Mouse (Mus musculus): ENCODE measurements around the gene Irf2bp2. TPM values are rescaled to one million over a fixed set of nuclear protein-coding genes. Genes with fewer than 3 reads are reported as not detected.
A peak's percentile ranks its signal among the peaks of the same experiment; 100 is the strongest.

Gene Irf2bp2
- total RNA-seq, 2 experiments from 2014 or later = 63.9 to 78.4 TPM

- intact Hi-C loops (cut with DNase I) = no loop called here
- Histone ChIP-seq H3K4me3 (no peak overlapping the region), H3K27ac (no peak overlapping the region)
- no peak for TF ChIP-seq CTCF (IDR thresholded peaks at IDR 0.05)
- no peak for DNase-seq (ENCODE audit: extremely low spot score in 1 of 2, low spot score in 2 of 2)
These were observed 20.6 kb downstream of the Irf2bp2 start for GRCm38 (mm10) chr8:126573079-126573694.

- intact Hi-C loops (cut with DNase I) = no loop called here
- Histone ChIP-seq H3K4me3 (no peak overlapping the region), H3K27ac (no peak overlapping the region)
- no peak for TF ChIP-seq CTCF (IDR thresholded peaks at IDR 0.05)
- DNase-seq (ENCODE audit: extremely low spot score in 1 of 2, low spot score in 2 of 2) = no peak
These were observed 22.6 kb downstream of the Irf2bp2 start for GRCm38 (mm10) chr8:126571065-126571660.

GRCm38 (mm10) chr8:126570521-126571040 lies 23.2 kb downstream of the Irf2bp2 start:
- no peak for TF ChIP-seq CTCF (IDR thresholded peaks at IDR 0.05)
- intact Hi-C loops (cut with DNase I) = no loop called here
- H3K27ac ChIP-seq = no peak overlapping the region
- no peak overlapping the region for H3K4me3 ChIP-seq
- no peak for DNase-seq (ENCODE audit: extremely low spot score in 1 of 2, low spot score in 2 of 2)

GRCm38 (mm10) chr8:126570046-126570445 lies 23.7 kb downstream of the Irf2bp2 start:
- Histone ChIP-seq H3K4me3 (no peak overlapping the region), H3K27ac (no peak overlapping the region)
- no peak for DNase-seq (ENCODE audit: extremely low spot score in 1 of 2, low spot score in 2 of 2)
- TF ChIP-seq CTCF (IDR thresholded peaks at IDR 0.05) = no peak
- intact Hi-C loops (cut with DNase I) = no loop called here

GRCm38 (mm10) chr8:126569638-126570037 lies 24.1 kb downstream of the Irf2bp2 start:
- no peak for TF ChIP-seq CTCF (IDR thresholded peaks at IDR 0.05)
- Histone ChIP-seq H3K4me3 (no peak overlapping the region), H3K27ac (no peak overlapping the region)
- DNase-seq (ENCODE audit: extremely low spot score in 1 of 2, low spot score in 2 of 2) = no peak
- intact Hi-C loops (cut with DNase I) = no loop called here

- no peak overlapping the region for H3K4me3 ChIP-seq
- intact Hi-C loops (cut with DNase I) = loop anchor here (2.0 kb wide), 1 partner anchor 51 kb away; no protein-coding TSS in a partner anchor
- no peak for DNase-seq (ENCODE audit: extremely low spot score in 1 of 2, low spot score in 2 of 2)
- no peak for TF ChIP-seq CTCF (IDR thresholded peaks at IDR 0.05)
- no peak overlapping the region for H3K27ac ChIP-seq
These were observed 26.1 kb downstream of the Irf2bp2 start for GRCm38 (mm10) chr8:126567674-126568073.

GRCm38 (mm10) chr8:126566446-126567062 lies 27.2 kb downstream of the Irf2bp2 start:
- intact Hi-C loops (cut with DNase I) = loop anchor here (2.0 kb wide), 1 partner anchor 50 kb away; no protein-coding TSS in a partner anchor
- H3K27ac ChIP-seq = peak overlapping the region; percentile 74
- H3K4me3 ChIP-seq = no peak overlapping the region; the same call in 1 of the 2 replicates
- TF ChIP-seq CTCF (IDR thresholded peaks at IDR 0.05) = no peak; the same call in 1 of the 2 replicates
- peak in 1 of 2 experiments; percentile 44 for DNase-seq (ENCODE audit: extremely low spot score in 1 of 2, low spot score in 2 of 2)

- no peak for DNase-seq (ENCODE audit: extremely low spot score in 1 of 2, low spot score in 2 of 2)
- Histone ChIP-seq H3K4me3 (no peak overlapping the region), H3K27ac (peak overlapping the region; percentile 74)
- no peak; the same call in 1 of the 2 replicates for TF ChIP-seq CTCF (IDR thresholded peaks at IDR 0.05)
- intact Hi-C loops (cut with DNase I) = loop anchor here (2.0 kb wide), 1 partner anchor 49 kb away; no protein-coding TSS in a partner anchor
These were observed 27.8 kb downstream of the Irf2bp2 start for GRCm38 (mm10) chr8:126565954-126566445.

GRCm38 (mm10) chr8:126565231-126565781 lies 28.5 kb downstream of the Irf2bp2 start:
- no peak overlapping the region for H3K4me3 ChIP-seq
- no peak for TF ChIP-seq CTCF (IDR thresholded peaks at IDR 0.05)
- no peak for DNase-seq (ENCODE audit: extremely low spot score in 1 of 2, low spot score in 2 of 2)
- H3K27ac ChIP-seq = no peak overlapping the region
- intact Hi-C loops (cut with DNase I) = no loop called here

GRCm38 (mm10) chr8:126564551-126565154 lies 29.1 kb downstream of the Irf2bp2 start:
- no peak for TF ChIP-seq CTCF (IDR thresholded peaks at IDR 0.05)
- H3K4me3 ChIP-seq = no peak overlapping the region
- no peak overlapping the region for H3K27ac ChIP-seq
- intact Hi-C loops (cut with DNase I) = no loop called here
- no peak for DNase-seq (ENCODE audit: extremely low spot score in 1 of 2, low spot score in 2 of 2)

- intact Hi-C loops (cut with DNase I) = no loop called here
- DNase-seq (ENCODE audit: extremely low spot score in 1 of 2, low spot score in 2 of 2) = no peak
- Histone ChIP-seq H3K4me3 (no peak overlapping the region), H3K27ac (no peak overlapping the region)
- no peak for TF ChIP-seq CTCF (IDR thresholded peaks at IDR 0.05)
These were observed 32.4 kb downstream of the Irf2bp2 start for GRCm38 (mm10) chr8:126561316-126561841.

All from left cerebral cortex, adult 2 months (tissue).